Mouse (Mus musculus) CH12.LX (cell line): ENCODE measurements around the gene Crybb1. TPM values are rescaled to one million over a fixed set of nuclear protein-coding genes. Genes with fewer than 3 reads are reported as not detected.

ENCODE experiments used
- DNase-seq: peaks from one replicate; pipeline ENCODE4 v3.0.0-alpha.2; 2013; ENCODE audit errors: extremely low read depth
- H3K27ac ChIP-seq: 2 replicates; pipeline ENCODE4 v1.5.1; 2012; ENCODE audit warnings: low read depth, mild to moderate bottlenecking, control low read depth, moderate library complexity; ENCODE audit not compliant: insufficient read depth
- H3K27me3 ChIP-seq: replicated peaks from 2 replicates; pipeline ENCODE3; 2012; ENCODE audit warnings: inconsistent platforms
- H3K36me3 ChIP-seq, 2 experiments: replicated peaks in 1 of 2; 2 replicates each; pipeline versions ENCODE3 to v1.6.1; 2012; ENCODE audit warnings: inconsistent platforms in 1 of 2, low read length in 1 of 2, mild to moderate bottlenecking in 1 of 2, mixed read lengths in 1 of 2, moderate library complexity in 1 of 2; ENCODE audit not compliant: control insufficient read depth in 1 of 2, insufficient read depth in 1 of 2
- H3K4me1 ChIP-seq, 2 experiments: 2 replicates each; pipeline ENCODE4 v1.6.1; 2012; ENCODE audit warnings: inconsistent platforms in 1 of 2, moderate library complexity in 1 of 2; ENCODE audit not compliant: insufficient read depth in 2 of 2, control insufficient read depth in 1 of 2
- H3K4me2 ChIP-seq: 2 replicates; pipeline ENCODE4 v1.6.1; 2012; ENCODE audit warnings: low read depth, mild to moderate bottlenecking, control low read depth; ENCODE audit not compliant: poor library complexity, insufficient read depth, severe bottlenecking
- H3K4me3 ChIP-seq, 3 experiments: fragments of 150-350 bp in 1 of 3; sonication (generic) in 1 of 3; replicated peaks in 1 of 3; 2 replicates each; pipeline versions ENCODE3 to v1.5.1; 2011 to 2012; ENCODE audit warnings: low read depth in 2 of 3, low read length in 2 of 3, mild to moderate bottlenecking in 2 of 3, moderate library complexity in 2 of 3, control low read depth in 1 of 3, improper control_type of control experiment in 1 of 3, inconsistent platforms in 1 of 3, mixed read lengths in 1 of 3; ENCODE audit not compliant: poor library complexity in 1 of 3
- H3K79me2 ChIP-seq: replicated peaks from 2 replicates; pipeline ENCODE4 v1.6.1; 2012; ENCODE audit warnings: mild to moderate bottlenecking, moderate library complexity; ENCODE audit not compliant: control insufficient read depth, poor library complexity, insufficient read depth, severe bottlenecking; ENCODE audit errors: extremely low read depth
- H3K9ac ChIP-seq: 2 replicates; pipeline ENCODE4 v1.6.1; 2012; ENCODE audit warnings: low read depth, mild to moderate bottlenecking, control low read depth, moderate library complexity; ENCODE audit not compliant: insufficient read depth
- H3K9me3 ChIP-seq: replicated peaks from 2 replicates; pipeline ENCODE3; 2012; ENCODE audit warnings: low read length, inconsistent platforms, mixed read lengths
- BHLHE40 ChIP-seq: IDR thresholded peaks from 2 replicates; pipeline ENCODE4 v1.6.1; 2011; ENCODE audit warnings: mild to moderate bottlenecking, low read depth, low read length, improper control_type of control experiment
- CHD1 ChIP-seq: IDR thresholded peaks from 2 replicates; pipeline ENCODE4 v1.6.1; 2012; ENCODE audit warnings: low read depth, low read length, improper control_type of control experiment, inconsistent platforms
- E2F4 ChIP-seq: IDR thresholded peaks from 2 replicates; pipeline ENCODE4 v1.6.1; 2011; ENCODE audit warnings: low read depth, low read length, improper control_type of control experiment; ENCODE audit not compliant: insufficient replicate concordance
- EP300 ChIP-seq: IDR thresholded peaks from 2 replicates; pipeline ENCODE4 v1.6.1; 2011; ENCODE audit warnings: low read length, improper control_type of control experiment
- ETS1 ChIP-seq: conservative IDR thresholded peaks from 2 replicates; pipeline ENCODE4 v1.6.1; 2012; ENCODE audit warnings: low read depth, mild to moderate bottlenecking, inconsistent platforms, low read length, improper control_type of control experiment, moderate library complexity
- MXI1 ChIP-seq: IDR thresholded peaks from 2 replicates; pipeline ENCODE4 v1.6.1; 2011; ENCODE audit warnings: mild to moderate bottlenecking, low read depth, low read length, improper control_type of control experiment
- RCOR1 ChIP-seq: conservative IDR thresholded peaks from 2 replicates; pipeline ENCODE4 v1.6.1; 2012; ENCODE audit warnings: low read depth, mild to moderate bottlenecking, inconsistent platforms, low read length, improper control_type of control experiment
- SMC3 ChIP-seq: IDR thresholded peaks from 2 replicates; pipeline ENCODE4 v1.6.1; 2011; ENCODE audit warnings: low read depth, low read length, improper control_type of control experiment
- TBP ChIP-seq: conservative IDR thresholded peaks from 2 replicates; pipeline ENCODE4 v1.6.1; 2011; ENCODE audit warnings: low read depth, low read length, improper control_type of control experiment
- USF2 ChIP-seq: conservative IDR thresholded peaks from 2 replicates; pipeline ENCODE4 v1.6.1; 2011; ENCODE audit warnings: low read depth, low read length, improper control_type of control experiment
- ZNF384 ChIP-seq: IDR thresholded peaks from 2 replicates; pipeline ENCODE4 v1.6.1; 2012; ENCODE audit warnings: low read depth, low read length, improper control_type of control experiment, inconsistent platforms
- dilution Hi-C: fragments of 300-500 bp; cut with MboI; formaldehyde crosslinking; loops from 2 replicates; pipeline ENCODE4 v1.14.3; 2020; ENCODE audit warnings: low sequenced_read_pairs; ENCODE audit not compliant: extremely low pct_unique_long_range_greater_than_20kb, extremely low pct_ligation_motif_present
- in situ Hi-C: fragments of 300-500 bp; cut with MboI; formaldehyde crosslinking; loops from 3 replicates; pipeline ENCODE4 v1.14.3; 2019; ENCODE audit warnings: low sequenced_read_pairs, low pct_ligation_motif_present, low pct_unique_long_range_greater_than_20kb, mixed read lengths
- polyA plus RNA-seq: library from polyadenylated mRNA; unstranded; fragments of >175 nt; gene quantifications from 2 replicates; pipeline ENCODE4 v1.2.1, GENCODE M21; 2012; ENCODE audit warnings: low read depth; ENCODE audit not compliant: insufficient read length
- total RNA-seq, 2 experiments: library from RNA; depleted of rRNA; stranded (reverse); fragments of 300-350 nt in 1 of 2; fragments of >200 nt in 1 of 2; gene quantifications; 2 replicates each; pipeline ENCODE4 v1.2.3; 2012 to 2014

The Crybb1 gene
- total and polyA plus RNA-seq, 3 experiments = not detected

- H3K4me3 ChIP-seq = no peak overlapping the region
- TF ChIP-seq ZNF384 (no peak), E2F4 (no peak), MXI1 (no peak), EP300 (no peak), USF2 (no peak), ETS1 (no peak), RCOR1 (no peak), SMC3 (no peak)
- no peak overlapping the region for H3K9ac ChIP-seq
- 0 out of 2 replicates have a peak, but pooled peaks cover 6% of the 10 kb centered on the region for H3K79me2 ChIP-seq
- peaks cover 0 to 9% of the 10 kb centered on the region in 2 experiments for H3K36me3 ChIP-seq
- no peak for DNase-seq
- H3K27ac ChIP-seq = no peak overlapping the region
- H3K4me1 ChIP-seq = peaks cover 33 to 67% of the 10 kb centered on the region in 2 experiments
- peaks cover 8% of the 10 kb centered on the region for H3K27me3 ChIP-seq
- no peaks in the 10 kb centered on the region for H3K9me3 ChIP-seq
- H3K4me2 ChIP-seq = no peak overlapping the region
- dilution Hi-C loops (no loop called here), in situ Hi-C loops (loop anchor here (10.0 kb wide), 1 partner anchor 45 kb away; the partner anchor contains the start of gene Tfip11)
Measured at GRCm38 (mm10) chr5:112279181-112280021, 23.8 kb downstream of the Crybb1 start.

- H3K4me3 ChIP-seq = no peak overlapping the region
- no peak overlapping the region for H3K9ac ChIP-seq
- no peak overlapping the region for H3K27ac ChIP-seq
- peaks cover 0 to 15% of the 10 kb centered on the region in 2 experiments for H3K36me3 ChIP-seq
- TF ChIP-seq TBP (no peak), BHLHE40 (peak; percentile 42; the same call in 1 of the 2 replicates), CHD1 (no peak)
- H3K4me1 ChIP-seq = peaks cover 27 to 66% of the 10 kb centered on the region in 2 experiments
- 0 out of 2 replicates have a peak, but pooled peaks cover 6% of the 10 kb centered on the region for H3K79me2 ChIP-seq
- no peak overlapping the region for H3K4me2 ChIP-seq
- DNase-seq = no peak
- in situ Hi-C loops (no loop called here), dilution Hi-C loops (no loop called here)
- H3K9me3 ChIP-seq = no peaks in the 10 kb centered on the region
- H3K27me3 ChIP-seq = peaks cover 2% of the 10 kb centered on the region
Measured at GRCm38 (mm10) chr5:112280151-112280550, 24.5 kb downstream of the Crybb1 start.
